23 mouse cellular contexts compared by ENCODE assay signal in the genomic region with DNA sequence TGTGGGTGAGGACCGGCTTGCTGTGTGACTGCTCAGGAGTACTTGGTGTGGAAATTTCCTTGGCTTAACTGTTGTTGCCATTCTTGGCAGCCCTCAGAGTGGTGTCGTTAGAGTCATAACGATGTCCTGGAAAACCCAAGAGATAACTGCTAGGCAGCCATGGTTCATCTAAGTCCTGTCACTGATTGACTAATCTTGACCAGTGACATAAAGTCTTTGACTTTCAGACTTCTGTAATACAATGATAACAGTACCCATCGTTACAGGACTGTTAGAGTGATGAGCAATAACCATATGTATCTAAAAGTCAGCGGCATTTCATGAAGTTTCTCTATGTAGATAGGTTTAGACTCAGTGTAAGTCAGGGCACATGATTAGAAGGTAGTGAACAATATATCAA. TPM values are rescaled to one million over a fixed set of nuclear protein-coding genes. Genes with fewer than 3 reads are reported as not detected.
DNase-seq lines count a peak whose midpoint lies in the region; ATAC-seq lines count a peak whose summit lies in the region.
"Had no signal": no experiment of that assay in that cellular context is flagged by ENCODE, and none has a peak within 500 bp of the region (broad histone marks: within the 10 kb centered on the region; RNA-seq: fewer than 3 reads in every experiment).

No protein-coding gene starts in this region.

- no peak overlapping the region for H3K27ac ChIP-seq in limb, embryonic 10.5 days
- H3K27ac ChIP-seq: embryonic facial prominence, embryonic 10.5 days; embryonic facial prominence, embryonic 12.5 days had no signal

- H3K27me3 ChIP-seq in limb, embryonic 10.5 days (ENCODE audit: low read depth, poor library complexity, severe bottlenecking), result no peaks in the 10 kb centered on the region
- H3K27me3 ChIP-seq: CH12.LX; embryonic facial prominence, embryonic 12.5 days; Patski had no signal

- no peak overlapping the region for H3K4me3 ChIP-seq in limb, embryonic 10.5 days
- H3K4me3 ChIP-seq: embryonic facial prominence, embryonic 10.5 days; embryonic facial prominence, embryonic 12.5 days had no signal

- no peaks in the 10 kb centered on the region for H3K9me3 ChIP-seq in limb, embryonic 10.5 days (replicated peaks)
- H3K9me3 ChIP-seq: embryonic facial prominence, embryonic 10.5 days; embryonic facial prominence, embryonic 12.5 days; G1E had no signal

- peak; percentile 76 for DNase-seq in heart, adult 11 months
- DNase-seq in heart, adult 18-20 months, result no peak
- peak; percentile 19 for DNase-seq in adipocyte (ENCODE audit: low spot score)
- no peak for DNase-seq in limb, embryonic 10.5 days (ENCODE audit: low spot score)
- DNase-seq: adrenal gland, adult 2 months; adrenal gland, postnatal 10 days; adrenal gland, postnatal 25 days; B cell, adult 2 months; cerebellum, adult 11 months; cerebellum, adult 18-20 months; cerebellum, adult 9-10 months; cerebellum, postnatal 10 days; cerebellum, postnatal 25 days had no signal

- ATAC-seq in megakaryocyte-erythroid progenitor cell, adult 5-6 weeks (replicated peaks; ENCODE audit: low FRiP score, low TSS enrichment, poor library complexity, severe bottlenecking), result peak; percentile 81
- ATAC-seq: activated CD4-positive, CD25-positive, alpha-beta regulatory T cell, adult 4 months; CD4-positive, CD25-positive, alpha-beta regulatory T cell, adult 4 months; forebrain, embryonic 14.5 days; forebrain, embryonic 16.5 days; Patski had no signal

- no peaks in the 10 kb centered on the region for H3K4me1 ChIP-seq in limb, embryonic 10.5 days
- H3K4me1 ChIP-seq: embryonic facial prominence, embryonic 10.5 days; embryonic facial prominence, embryonic 12.5 days had no signal

- WGBS in limb, embryonic 10.5 days, result 95% methylated on average over 5 of the region's 5 CpGs

- peaks cover 3% of the 10 kb centered on the region for H3K36me3 ChIP-seq in limb, embryonic 10.5 days
- H3K36me3 ChIP-seq: embryonic facial prominence, embryonic 12.5 days had no signal

RNA-seq across cellular contexts. Expression of gene Clpb, which starts 46.8 kb away (rescaled TPM):
- 10 to 100 TPM; 76.3 to 88.0 TPM for total RNA-seq in heart, adult 18-20 months (2021)
- total RNA-seq in megakaryocyte-erythroid progenitor cell, adult 5-6 weeks (2014; fragmentation: Nextera tagmentation), result 28.3 and 41.2 TPM in 2 replicates
- 25.5 and 26.2 TPM in 2 replicates for total RNA-seq in megakaryocyte-erythroid progenitor cell, adult 5-6 weeks (2017)
- 55.3 and 62.7 TPM in 2 replicates for polyA plus RNA-seq in limb, embryonic 10.5 days (2016; fragmentation: Nextera tagmentation; extraction: Ambion mirVana)

Comparison
In these comparisons a context has a peak if more than half of its experiments do, and no peak if none do; other contexts are left out.
1. DNase-seq: peak in heart, adult 11 months (single experiment) and adipocyte (single experiment); none in heart, adult 18-20 months (0 of 2) and limb, embryonic 10.5 days (single experiment).